Mouse (Mus musculus): ENCODE results near the gene Fcrl5.

DNA sequence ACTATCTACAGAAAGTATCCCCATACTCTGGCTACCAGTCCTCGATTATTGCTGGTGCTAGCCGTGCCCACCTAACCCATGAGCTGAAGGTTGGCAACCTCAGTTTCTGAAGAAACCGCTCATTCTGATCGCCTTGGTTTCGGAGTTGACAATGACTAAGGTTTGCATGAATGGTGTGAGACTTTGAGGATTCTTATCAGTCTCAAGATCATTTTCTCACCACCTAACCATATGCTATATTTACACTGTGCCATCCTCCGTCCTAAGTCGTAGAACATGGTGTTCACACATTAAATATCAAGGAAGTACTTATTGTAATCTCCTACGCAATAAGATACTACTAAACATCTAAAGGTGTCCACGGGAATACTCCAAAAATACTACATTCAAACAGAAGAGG is 88.1 kb downstream of the Fcrl5 start:
- TF ChIP-seq CTCF (conservative IDR thresholded peaks at IDR 0.05; ENCODE audit: low read length) (no peak), NANOG (IDR thresholded peaks at IDR 0.05; ENCODE audit: borderline replicate concordance, low read length) (no peak)

Measured in E14TG2a.4 (cell line).